Mouse (Mus musculus): ENCODE results near the gene Arhgap30. TPM values are rescaled to one million over a fixed set of nuclear protein-coding genes. Genes with fewer than 3 reads are reported as not detected.

Gene Arhgap30
- polyA plus RNA-seq, 1 experiment: 12.3 TPM

GRCm38 (mm10) chr1:171452923-171453322, 64.2 kb downstream of the Arhgap30 start:
- peaks cover 63% of the 10 kb centered on the region for H3K4me1 ChIP-seq
- H3K27me3 ChIP-seq (replicated peaks): no peaks in the 10 kb centered on the region
- H3K9me3 ChIP-seq: no peaks in the 10 kb centered on the region
- TF ChIP-seq FLI1 (IDR thresholded peaks at IDR 0.05; ENCODE audit: low read length) (no peak), GATA1 (IDR thresholded peaks at IDR 0.05; ENCODE audit: borderline replicate concordance, low read length) (no peak)
- peaks cover 72% of the 10 kb centered on the region for H3K36me3 ChIP-seq (replicated peaks; ENCODE audit: low read length)
- H3K4me3 ChIP-seq (replicated peaks): no peak overlapping the region

GRCm38 (mm10) chr1:171454926-171455325, 66.2 kb downstream of the Arhgap30 start:
- Histone ChIP-seq H3K36me3 (replicated peaks; ENCODE audit: low read length) (peaks cover 69% of the 10 kb centered on the region), H3K4me1 (peaks cover 64% of the 10 kb centered on the region), H3K27me3 (replicated peaks) (no peaks in the 10 kb centered on the region), H3K9me3 (no peaks in the 10 kb centered on the region), H3K4me3 (replicated peaks) (no peak overlapping the region)
- TF ChIP-seq FLI1 (IDR thresholded peaks at IDR 0.05; ENCODE audit: low read length) (no peak), GATA1 (IDR thresholded peaks at IDR 0.05; ENCODE audit: borderline replicate concordance, low read length) (no peak)

- TF ChIP-seq GATA1 (IDR thresholded peaks at IDR 0.05; ENCODE audit: borderline replicate concordance, low read length) (no peak), FLI1 (IDR thresholded peaks at IDR 0.05; ENCODE audit: low read length) (no peak)
- no peaks in the 10 kb centered on the region for H3K27me3 ChIP-seq (replicated peaks)
- H3K36me3 ChIP-seq (replicated peaks; ENCODE audit: low read length): peaks cover 75% of the 10 kb centered on the region
- H3K4me1 ChIP-seq: peaks cover 65% of the 10 kb centered on the region
- H3K9me3 ChIP-seq: no peaks in the 10 kb centered on the region
- no peak overlapping the region for H3K4me3 ChIP-seq (replicated peaks)
These were observed 68.8 kb downstream of the Arhgap30 start for GRCm38 (mm10) chr1:171457568-171457967.

- no peak for TF ChIP-seq GATA1 (IDR thresholded peaks at IDR 0.05; ENCODE audit: borderline replicate concordance, low read length)
- no peak for TF ChIP-seq FLI1 (IDR thresholded peaks at IDR 0.05; ENCODE audit: low read length)
- H3K27me3 ChIP-seq (replicated peaks): no peaks in the 10 kb centered on the region
- no peak overlapping the region for H3K4me3 ChIP-seq (replicated peaks)
- no peaks in the 10 kb centered on the region for H3K9me3 ChIP-seq
- peaks cover 78% of the 10 kb centered on the region for H3K36me3 ChIP-seq (replicated peaks; ENCODE audit: low read length)
- peaks cover 51% of the 10 kb centered on the region for H3K4me1 ChIP-seq
These were observed 71.0 kb downstream of the Arhgap30 start for GRCm38 (mm10) chr1:171459791-171460190.

Other genes with a start within 250 kb of the Arhgap30 start
- gene Sdhc, start 238.4 kb upstream of the Arhgap30 start, polyA plus RNA-seq (2012; ENCODE audit: insufficient read depth, low replicate concordance): 22.4 and 93.6 TPM in 2 replicates
- 3.7 TPM in 1 of 2 replicates, not detected in the other for gene Mpz, start 238.2 kb upstream of the Arhgap30 start, polyA plus RNA-seq (2012; ENCODE audit: insufficient read depth, low replicate concordance)
- gene Pcp4l1, start 192.7 kb upstream of the Arhgap30 start, polyA plus RNA-seq (2012; ENCODE audit: insufficient read depth, low replicate concordance): 28.3 and 28.5 TPM in 2 replicates
- gene Nr1i3, start 175.0 kb upstream of the Arhgap30 start, polyA plus RNA-seq (2012; ENCODE audit: insufficient read depth, low replicate concordance): not detected in 2 replicates
- 22.7 and 24.1 TPM in 2 replicates for gene Tomm40l, start 166.4 kb upstream of the Arhgap30 start, polyA plus RNA-seq (2012; ENCODE audit: insufficient read depth, low replicate concordance)
- gene Apoa2, start 163.9 kb upstream of the Arhgap30 start, polyA plus RNA-seq (2012; ENCODE audit: insufficient read depth, low replicate concordance): not detected in 2 replicates
- 12.9 and 57.4 TPM in 2 replicates for gene Fcer1g, start 154.6 kb upstream of the Arhgap30 start, polyA plus RNA-seq (2012; ENCODE audit: insufficient read depth, low replicate concordance)
- 0.50 TPM in 1 of 2 replicates, not detected in the other for gene Adamts4, start 138.5 kb upstream of the Arhgap30 start, polyA plus RNA-seq (2012; ENCODE audit: insufficient read depth, low replicate concordance)
- 24.9 and 49.7 TPM in 2 replicates for gene Ndufs2, start 137.6 kb upstream of the Arhgap30 start, polyA plus RNA-seq (2012; ENCODE audit: insufficient read depth, low replicate concordance)
- gene B4galt3, start 118.6 kb upstream of the Arhgap30 start, polyA plus RNA-seq (2012; ENCODE audit: insufficient read depth, low replicate concordance): 20.5 and 20.6 TPM in 2 replicates
- 17.0 and 28.8 TPM in 2 replicates for gene Ppox, start 107.8 kb upstream of the Arhgap30 start, polyA plus RNA-seq (2012; ENCODE audit: insufficient read depth, low replicate concordance)
- 33.2 and 67.7 TPM in 2 replicates for gene Usp21, start 101.0 kb upstream of the Arhgap30 start, polyA plus RNA-seq (2012; ENCODE audit: insufficient read depth, low replicate concordance)
- 18.6 and 97.6 TPM in 2 replicates for gene Ufc1, start 93.9 kb upstream of the Arhgap30 start, polyA plus RNA-seq (2012; ENCODE audit: insufficient read depth, low replicate concordance)
- 19.6 and 45.4 TPM in 2 replicates for gene Dedd, start 59.8 kb upstream of the Arhgap30 start, polyA plus RNA-seq (2012; ENCODE audit: insufficient read depth, low replicate concordance)
- gene Nit1, start 43.3 kb upstream of the Arhgap30 start, polyA plus RNA-seq (2012; ENCODE audit: insufficient read depth, low replicate concordance): 3.2 and 6.1 TPM in 2 replicates
- gene Pfdn2, start 43.3 kb upstream of the Arhgap30 start, polyA plus RNA-seq (2012; ENCODE audit: insufficient read depth, low replicate concordance): 1.3 and 11.9 TPM in 2 replicates
- gene Klhdc9, start 28.2 kb upstream of the Arhgap30 start, polyA plus RNA-seq (2012; ENCODE audit: insufficient read depth, low replicate concordance): not detected in 2 replicates
- gene Nectin4, start 18.9 kb upstream of the Arhgap30 start, polyA plus RNA-seq (2012; ENCODE audit: insufficient read depth, low replicate concordance): 0.44 TPM in 1 of 2 replicates, not detected in the other
- 18.5 and 37.8 TPM in 2 replicates for gene Usf1, start 22.4 kb downstream of the Arhgap30 start, polyA plus RNA-seq (2012; ENCODE audit: insufficient read depth, low replicate concordance)
- not detected in 2 replicates for gene Tstd1, start 29.9 kb downstream of the Arhgap30 start, polyA plus RNA-seq (2012; ENCODE audit: insufficient read depth, low replicate concordance)
- 21.9 and 94.2 TPM in 2 replicates for gene F11r, start 48.6 kb downstream of the Arhgap30 start, polyA plus RNA-seq (2012; ENCODE audit: insufficient read depth, low replicate concordance)
- gene Alyref2, start 114.5 kb downstream of the Arhgap30 start, polyA plus RNA-seq (2012; ENCODE audit: insufficient read depth, low replicate concordance): 4.6 and 9.8 TPM in 2 replicates
- 0.94 TPM in 1 of 2 replicates, not detected in the other for gene Itln1, start 146.3 kb downstream of the Arhgap30 start, polyA plus RNA-seq (2012; ENCODE audit: insufficient read depth, low replicate concordance)
- gene Cd244a, start 170.2 kb downstream of the Arhgap30 start, polyA plus RNA-seq (2012; ENCODE audit: insufficient read depth, low replicate concordance): not detected in 2 replicates
- 3.3 TPM in 1 of 2 replicates, not detected in the other for gene Ly9, start 218.5 kb downstream of the Arhgap30 start, polyA plus RNA-seq (2012; ENCODE audit: insufficient read depth, low replicate concordance)

All from megakaryocyte, embryonic 14.5 days (primary cell).